Mouse (Mus musculus): Measurements from ENCODE around the gene Dync1h1. TPM values are rescaled to one million over a fixed set of nuclear protein-coding genes. Genes with fewer than 3 reads are reported as not detected.
"Not testable (repeated sequence)": the region's sequence is repeated elsewhere in the genome, so short reads cannot be mapped to it uniquely, and the experiment has no call there.

Dync1h1 gene
- polyA plus RNA-seq, 1 experiment, result 280 TPM

GRCm38 (mm10) chr12:110651464-110651863 is 50.2 kb downstream of the Dync1h1 start:
- H3K36me3 ChIP-seq (replicated peaks; ENCODE audit: low read length), result peaks cover 98% of the 10 kb centered on the region

DNA sequence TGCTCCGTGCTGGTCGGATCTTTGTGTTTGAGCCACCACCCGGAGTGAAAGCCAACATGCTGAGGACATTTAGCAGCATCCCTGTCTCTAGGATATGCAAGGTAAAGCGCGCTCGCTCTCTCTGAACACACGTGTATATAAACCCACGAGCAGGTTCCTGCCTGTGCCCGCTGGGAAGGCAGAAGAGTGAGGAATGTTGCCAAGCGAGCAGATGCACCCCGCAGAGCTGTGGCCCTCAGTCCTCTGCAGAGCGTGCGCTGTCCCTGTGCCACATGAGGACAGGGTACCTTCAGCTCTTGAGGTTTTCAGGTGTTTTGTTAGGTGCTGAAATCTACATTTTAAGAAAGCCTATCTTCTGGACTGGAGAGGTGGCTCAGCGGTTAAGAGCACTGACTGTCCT is 60.5 kb downstream of the Dync1h1 start:
- H3K4me1 ChIP-seq, result peaks cover 21% of the 10 kb centered on the region
- H3K9me3 ChIP-seq, result no peaks in the 10 kb centered on the region
- TF ChIP-seq FLI1 (IDR thresholded peaks at IDR 0.05; ENCODE audit: low read length), result no peak
- TF ChIP-seq GATA1 (IDR thresholded peaks at IDR 0.05; ENCODE audit: borderline replicate concordance, low read length), result no peak
- H3K27me3 ChIP-seq (replicated peaks), result no peaks in the 10 kb centered on the region
- H3K36me3 ChIP-seq (replicated peaks; ENCODE audit: low read length), result peaks cover 100% of the 10 kb centered on the region
- no peak overlapping the region for H3K4me3 ChIP-seq (replicated peaks)

More at GRCm38 (mm10) chr12:110651464-110651863, 50.2 kb downstream of the Dync1h1 start:
- H3K9me3 ChIP-seq, result no peaks in the 10 kb centered on the region
- H3K4me1 ChIP-seq, result no peaks in the 10 kb centered on the region; the same call in 1 of the 2 replicates
- no peak overlapping the region for H3K4me3 ChIP-seq (replicated peaks)
- no peaks in the 10 kb centered on the region for H3K27me3 ChIP-seq (replicated peaks)
- TF ChIP-seq GATA1 (IDR thresholded peaks at IDR 0.05; ENCODE audit: borderline replicate concordance, low read length) (no peak), FLI1 (IDR thresholded peaks at IDR 0.05; ENCODE audit: low read length) (no peak)

DNA sequence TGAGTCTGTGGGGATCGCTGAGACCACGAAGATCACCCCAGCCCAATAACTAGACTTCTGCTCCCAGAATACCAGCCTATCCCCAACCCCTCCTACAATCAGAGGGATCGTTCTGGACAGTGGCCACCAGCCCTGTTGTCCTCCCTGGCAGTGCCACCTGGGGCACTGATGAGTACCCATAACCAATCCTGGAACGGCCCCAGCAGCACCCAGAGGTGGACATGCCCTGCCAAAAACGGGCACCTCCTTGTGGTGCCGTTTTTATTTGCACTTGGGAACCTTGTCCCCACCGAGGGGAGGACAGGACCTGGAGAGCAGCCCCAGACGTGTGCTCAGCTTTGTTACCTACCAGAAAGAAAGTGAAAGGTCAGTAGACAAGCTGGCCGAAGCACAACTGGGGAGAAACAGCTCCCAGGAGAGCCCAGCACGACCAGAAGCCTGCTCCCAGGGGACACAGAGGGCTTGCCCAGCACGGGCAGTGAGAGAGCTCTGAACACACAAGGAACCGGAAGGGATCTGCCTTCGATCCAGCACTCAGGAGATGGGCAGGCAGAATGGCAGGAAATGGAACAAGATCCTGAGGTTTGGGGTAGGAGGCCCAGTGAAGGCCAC is 66.3 kb downstream of the Dync1h1 start:
- Histone ChIP-seq H3K4me3 (replicated peaks) (no peak overlapping the region), H3K36me3 (replicated peaks; ENCODE audit: low read length) (peaks cover 76% of the 10 kb centered on the region), H3K9me3 (no peaks in the 10 kb centered on the region), H3K4me1 (peaks cover 37% of the 10 kb centered on the region), H3K27me3 (replicated peaks) (no peaks in the 10 kb centered on the region)
- no peak for TF ChIP-seq FLI1 (IDR thresholded peaks at IDR 0.05; ENCODE audit: low read length)
- no peak for TF ChIP-seq GATA1 (IDR thresholded peaks at IDR 0.05; ENCODE audit: borderline replicate concordance, low read length)

DNA sequence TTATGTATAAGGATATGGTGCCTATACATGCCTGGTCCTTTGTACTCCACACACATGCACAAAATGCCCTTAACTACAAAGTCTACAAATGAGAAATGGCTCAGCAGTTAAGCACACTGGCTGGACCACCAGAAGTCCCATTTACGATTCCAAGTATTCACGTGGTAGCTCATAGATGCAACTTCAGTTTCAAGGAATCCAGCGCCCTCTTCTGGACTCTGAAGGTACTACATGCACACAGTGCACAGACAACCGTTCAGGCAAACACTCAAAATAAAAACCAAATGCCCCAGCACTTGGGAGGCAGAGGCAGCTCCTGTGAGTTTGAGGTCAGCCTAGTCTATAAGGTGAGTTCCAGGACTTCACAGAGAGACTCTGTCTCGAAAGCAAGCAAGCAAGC is 73.0 kb downstream of the Dync1h1 start:
- Histone ChIP-seq H3K4me3 (replicated peaks) (no peak overlapping the region), H3K27me3 (replicated peaks) (peaks cover 2% of the 10 kb centered on the region), H3K9me3 (peaks cover 6% of the 10 kb centered on the region; the same call in 1 of the 2 replicates), H3K4me1 (no peaks in the 10 kb centered on the region), H3K36me3 (replicated peaks; ENCODE audit: low read length) (peaks cover 10% of the 10 kb centered on the region)
- TF ChIP-seq GATA1 (IDR thresholded peaks at IDR 0.05; ENCODE audit: borderline replicate concordance, low read length) (no peak), FLI1 (IDR thresholded peaks at IDR 0.05; ENCODE audit: low read length) (no peak)

DNA sequence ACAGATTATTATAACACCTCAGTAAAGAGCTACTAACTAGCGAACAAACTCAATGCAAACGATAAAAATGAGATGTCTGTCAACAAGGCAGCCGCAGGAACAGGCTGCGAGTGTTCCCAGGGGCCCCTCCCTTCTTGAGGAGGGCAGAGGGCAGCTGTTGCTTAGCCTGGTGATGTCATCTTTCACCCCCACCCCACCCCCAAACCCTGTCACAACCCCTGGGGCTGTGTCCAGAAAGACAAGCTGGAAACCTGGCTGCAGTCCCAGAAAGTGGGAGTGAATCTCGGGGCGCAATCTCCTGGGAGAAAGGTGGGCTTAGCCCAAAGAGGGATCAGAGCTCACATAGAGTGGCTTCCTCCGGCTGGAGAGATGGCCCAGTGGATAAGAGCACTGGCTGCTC is 79.9 kb downstream of the Dync1h1 start:
- TF ChIP-seq FLI1 (IDR thresholded peaks at IDR 0.05; ENCODE audit: low read length) (no peak), GATA1 (IDR thresholded peaks at IDR 0.05; ENCODE audit: borderline replicate concordance, low read length) (no peak)
- Histone ChIP-seq H3K36me3 (replicated peaks; ENCODE audit: low read length) (peaks cover 11% of the 10 kb centered on the region), H3K9me3 (no peaks in the 10 kb centered on the region), H3K4me1 (peaks cover 15% of the 10 kb centered on the region), H3K4me3 (replicated peaks) (no peak overlapping the region), H3K27me3 (replicated peaks) (no peaks in the 10 kb centered on the region)

DNA sequence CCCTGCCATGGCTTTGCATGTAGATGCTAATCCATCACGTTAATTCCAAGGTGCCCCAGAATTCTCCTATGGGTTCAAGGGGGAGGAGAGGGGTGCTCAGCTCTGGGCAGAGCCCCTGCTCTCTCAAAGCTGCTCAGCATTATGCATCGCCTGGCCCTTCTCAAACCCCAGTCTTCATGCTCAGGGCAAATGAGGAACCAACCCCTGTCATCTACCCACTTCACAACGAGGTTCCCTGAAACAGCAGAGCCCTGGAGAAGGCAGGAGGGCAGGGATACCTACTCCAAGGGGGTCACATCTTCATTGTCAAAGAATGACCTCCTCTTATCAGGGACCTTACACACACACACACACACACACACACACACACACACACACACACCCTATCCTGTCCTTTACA is 80.6 kb downstream of the Dync1h1 start:
- Histone ChIP-seq H3K4me3 (replicated peaks) (no peak overlapping the region), H3K4me1 (peaks cover 19% of the 10 kb centered on the region), H3K36me3 (replicated peaks; ENCODE audit: low read length) (peaks cover 18% of the 10 kb centered on the region), H3K9me3 (no peaks in the 10 kb centered on the region), H3K27me3 (replicated peaks) (no peaks in the 10 kb centered on the region)
- TF ChIP-seq GATA1 (IDR thresholded peaks at IDR 0.05; ENCODE audit: borderline replicate concordance, low read length), result no peak
- TF ChIP-seq FLI1 (IDR thresholded peaks at IDR 0.05; ENCODE audit: low read length), result no peak

GRCm38 (mm10) chr12:110682561-110683299 is 81.5 kb downstream of the Dync1h1 start, which contains the start of gene 1700001K19Rik:
Gene 1700001K19Rik (minus strand): TSS chr12:110682619.
- Histone ChIP-seq H3K4me3 (replicated peaks) (no peak within 1 kb of the TSS), H3K27me3 (replicated peaks) (no peaks in the 10 kb centered on the region), H3K9me3 (no peaks in the 10 kb centered on the region), H3K4me1 (peaks cover 21% of the 10 kb centered on the region), H3K36me3 (replicated peaks; ENCODE audit: low read length) (peaks cover 22% of the 10 kb centered on the region)
- TF ChIP-seq GATA1 (IDR thresholded peaks at IDR 0.05; ENCODE audit: borderline replicate concordance, low read length), result no peak
- TF ChIP-seq FLI1 (IDR thresholded peaks at IDR 0.05; ENCODE audit: low read length), result no peak

DNA sequence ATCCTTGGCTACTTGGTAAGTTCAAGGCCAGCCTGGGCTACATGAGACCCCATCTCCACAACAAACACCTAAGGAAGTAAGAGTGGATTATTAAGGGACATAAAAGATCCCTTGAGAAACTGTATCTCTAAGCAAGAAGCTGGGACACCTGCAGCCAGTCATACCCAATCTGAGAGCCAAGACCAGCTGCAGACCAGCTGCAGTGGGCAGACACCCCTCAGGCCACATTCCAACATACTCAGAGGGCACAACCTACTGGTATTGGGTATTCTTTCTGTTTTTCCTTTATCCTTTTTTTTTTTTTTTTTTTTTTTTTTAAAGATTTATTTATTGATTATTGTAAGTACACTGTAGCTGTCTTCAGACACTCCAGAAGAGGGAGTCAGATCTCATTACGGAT is 82.3 kb downstream of the Dync1h1 start:
- H3K4me1 ChIP-seq, result peaks cover 28% of the 10 kb centered on the region
- no peak for TF ChIP-seq GATA1 (IDR thresholded peaks at IDR 0.05; ENCODE audit: borderline replicate concordance, low read length)
- no peak for TF ChIP-seq FLI1 (IDR thresholded peaks at IDR 0.05; ENCODE audit: low read length)
- peaks cover 30% of the 10 kb centered on the region for H3K36me3 ChIP-seq (replicated peaks; ENCODE audit: low read length)
- H3K27me3 ChIP-seq (replicated peaks), result no peaks in the 10 kb centered on the region
- no peak overlapping the region for H3K4me3 ChIP-seq (replicated peaks)
- no peaks in the 10 kb centered on the region for H3K9me3 ChIP-seq

DNA sequence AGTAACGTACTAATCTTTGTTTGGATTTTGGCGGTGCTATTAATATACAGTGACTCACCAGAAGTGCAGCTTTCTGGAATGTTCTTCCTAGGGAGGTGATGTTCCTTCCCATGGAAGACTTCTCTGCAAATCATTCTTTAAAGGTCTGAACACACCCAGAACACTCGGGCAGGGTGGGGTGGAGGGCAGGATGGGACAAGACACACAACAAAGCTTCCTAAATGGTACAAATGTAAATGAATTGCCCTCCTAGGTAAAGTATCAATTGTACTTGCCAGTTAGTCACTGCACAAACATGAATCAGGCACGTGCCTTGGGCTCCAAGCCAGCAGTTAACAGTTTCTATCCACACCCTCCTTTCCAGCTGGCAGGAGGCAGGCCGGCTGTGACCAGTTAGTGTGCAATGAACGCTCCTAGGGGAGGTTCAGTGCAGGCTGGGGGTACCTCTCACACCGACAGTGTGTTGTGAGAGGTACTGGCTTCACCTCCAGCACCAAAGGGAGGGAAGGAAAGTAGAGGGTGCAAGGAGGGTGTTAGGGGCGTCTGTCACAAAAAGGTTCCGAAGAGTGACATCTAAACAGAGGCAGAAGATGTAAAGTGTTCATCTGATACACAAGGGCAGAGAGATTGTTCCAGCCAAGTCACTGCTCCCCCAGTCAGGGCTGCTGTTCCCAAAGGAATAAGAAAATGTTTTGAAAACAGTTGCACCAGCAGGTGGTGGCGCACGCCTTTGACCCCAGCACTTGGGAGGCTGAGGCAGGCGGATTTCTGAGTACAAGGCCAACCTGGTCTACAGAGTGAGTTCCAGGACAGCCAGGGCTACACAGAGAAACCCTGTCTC is 86.9 kb downstream of the Dync1h1 start:
- Histone ChIP-seq H3K4me1 (peaks cover 20% of the 10 kb centered on the region), H3K36me3 (replicated peaks; ENCODE audit: low read length) (peaks cover 69% of the 10 kb centered on the region), H3K4me3 (replicated peaks) (no peak overlapping the region), H3K27me3 (replicated peaks) (no peaks in the 10 kb centered on the region), H3K9me3 (no peaks in the 10 kb centered on the region)
- TF ChIP-seq GATA1 (IDR thresholded peaks at IDR 0.05; ENCODE audit: borderline replicate concordance, low read length), result no peak
- TF ChIP-seq FLI1 (IDR thresholded peaks at IDR 0.05; ENCODE audit: low read length), result no peak

DNA sequence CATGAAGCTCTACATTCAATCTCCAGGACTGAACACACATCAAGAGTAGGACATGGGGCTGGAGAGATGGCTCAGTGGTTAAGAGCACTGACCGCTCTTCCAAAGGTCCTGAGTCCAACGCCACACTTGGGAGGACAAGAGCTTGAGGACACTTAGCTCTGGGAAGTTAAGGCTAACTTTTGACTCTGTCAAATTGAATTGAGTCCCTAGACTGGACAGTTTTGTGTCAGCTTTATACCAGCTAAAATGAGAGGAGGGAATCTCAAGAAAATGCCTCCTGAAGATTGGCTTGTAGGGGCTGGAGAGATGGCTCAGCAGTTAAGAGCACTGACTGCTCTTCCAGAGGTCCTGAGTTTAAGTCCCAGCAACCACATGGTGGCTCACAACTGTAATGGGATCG is 87.7 kb downstream of the Dync1h1 start:
- not testable (repeated sequence) for H3K27me3 ChIP-seq (replicated peaks); H3K4me3 ChIP-seq (replicated peaks); H3K9me3 ChIP-seq
- H3K4me1 ChIP-seq, result peaks cover 20% of the 10 kb centered on the region
- peaks cover 76% of the 10 kb centered on the region for H3K36me3 ChIP-seq (replicated peaks; ENCODE audit: low read length)

Data from megakaryocyte, embryonic 14.5 days (primary cell).